8 mouse cellular contexts compared by ENCODE assay signal in genomic region chr6:86851561-86851960, GRCm38 (mm10). TPM values are rescaled to one million over a fixed set of nuclear protein-coding genes. Genes with fewer than 3 reads are reported as not detected.
A peak's percentile ranks its signal among the peaks of the same experiment; 100 is the strongest.
DNase-seq lines count a peak whose midpoint lies in the region; ATAC-seq and TF ChIP-seq lines count a peak whose summit lies in the region.

No protein-coding gene starts in this region.

- H3K9me3 ChIP-seq in heart, embryonic 10.5 days: no peaks in the 10 kb centered on the region
- H3K9me3 ChIP-seq in MEL (replicated peaks; ENCODE audit: insufficient read depth, low read length): no peaks in the 10 kb centered on the region
- H3K9me3 ChIP-seq in hindbrain, embryonic 16.5 days (ENCODE audit: control insufficient read depth, low read length): no peaks in the 10 kb centered on the region
- no peaks in the 10 kb centered on the region for H3K9me3 ChIP-seq in liver, postnatal 0 days (ENCODE audit: low read length)

- peak in 1 of 2 experiments; percentile 6; a peak in 1 of 4 replicates for TF ChIP-seq EP300 in MEL (IDR thresholded peaks at IDR 0.05; ENCODE audit: low read depth in 1 of 2, low read length in 2 of 2)
- no peak for TF ChIP-seq EP300 in liver, postnatal 0 days (IDR thresholded peaks at IDR 0.05; ENCODE audit: low read depth)

- no peaks in the 10 kb centered on the region for H3K27me3 ChIP-seq in heart, embryonic 10.5 days (ENCODE audit: insufficient read depth, poor library complexity, severe bottlenecking)
- H3K27me3 ChIP-seq in MEL (ENCODE audit: control insufficient read depth in 1 of 2, insufficient read depth in 2 of 2, low read length in 2 of 2): no peaks in the 10 kb centered on the region
- no peaks in the 10 kb centered on the region for H3K27me3 ChIP-seq in hindbrain, embryonic 16.5 days (replicated peaks; ENCODE audit: control insufficient read depth, insufficient read depth, low read length)
- H3K27me3 ChIP-seq in liver, postnatal 0 days (ENCODE audit: insufficient read depth, low read length): no peaks in the 10 kb centered on the region

- no peak for TF ChIP-seq RAD21 in MEL (IDR thresholded peaks at IDR 0.05; ENCODE audit: low read depth, low read length)

- intact Hi-C loops in heart, postnatal 14 days (cut with DNase I): loop anchor here (1.0 kb wide), 1 partner anchor 33 kb away; no protein-coding TSS in a partner anchor

- H3K36me3 ChIP-seq in heart, embryonic 10.5 days: peaks cover 10% of the 10 kb centered on the region; the same call in 1 of the 2 replicates
- peaks cover 2 to 33% of the 10 kb centered on the region in 2 experiments; a peak in 3 of 4 replicates for H3K36me3 ChIP-seq in MEL (ENCODE audit: control insufficient read depth in 1 of 2, insufficient read depth in 2 of 2, low read length in 2 of 2)
- H3K36me3 ChIP-seq in hindbrain, embryonic 16.5 days (ENCODE audit: control insufficient read depth, insufficient read depth, low read length): no peaks in the 10 kb centered on the region
- H3K36me3 ChIP-seq in liver, postnatal 0 days (replicated peaks; ENCODE audit: insufficient read depth, low read length): 0 out of 2 replicates have a peak, but pooled peaks cover 5% of the 10 kb centered on the region

- TF ChIP-seq CTCF in MEL (IDR thresholded peaks at IDR 0.05 in 2 of 3, conservative IDR thresholded peaks at IDR 0.05 in 1 of 3; ENCODE audit: control insufficient read depth in 1 of 3, insufficient read depth in 1 of 3, low read depth in 2 of 3, low read length in 3 of 3, poor library complexity in 1 of 3, severe bottlenecking in 1 of 3): no peak
- TF ChIP-seq CTCF in liver, postnatal 0 days (IDR thresholded peaks at IDR 0.05; ENCODE audit: low read depth): no peak

- H3K4me2 ChIP-seq in hindbrain, embryonic 16.5 days (ENCODE audit: low read length): peak overlapping the region; percentile 88
- H3K4me2 ChIP-seq in liver, postnatal 0 days (ENCODE audit: low read depth, low read length): peak overlapping the region; percentile 99

- no peak for TF ChIP-seq POLR2A in MEL (IDR thresholded peaks at IDR 0.05; ENCODE audit: control insufficient read depth in 1 of 2, insufficient read depth in 1 of 2, low read depth in 1 of 2, low read length in 2 of 2, poor library complexity in 1 of 2)

- H3K79me2 ChIP-seq in MEL (ENCODE audit: control insufficient read depth, insufficient read depth, low read length, poor library complexity): peaks cover 36% of the 10 kb centered on the region

- no peak for ATAC-seq in hindbrain, embryonic 16.5 days
- no peak for ATAC-seq in liver, postnatal 0 days
- no peak for ATAC-seq in cerebellum, adult (ENCODE audit: insufficient number of reproducible peaks, low FRiP score, low TSS enrichment)

- H3K27ac ChIP-seq in heart, embryonic 10.5 days: peak overlapping the region; percentile 94; the same call in 1 of the 2 replicates
- peak overlapping the region; percentile 38 for H3K27ac ChIP-seq in MEL (ENCODE audit: control insufficient read depth, low read depth, low read length)
- no peak overlapping the region for H3K27ac ChIP-seq in hindbrain, embryonic 16.5 days (ENCODE audit: low read depth, low read length)
- H3K27ac ChIP-seq in liver, postnatal 0 days (ENCODE audit: low read depth): no peak overlapping the region

- WGBS in heart, embryonic 10.5 days: 0% methylated on average over 1 of the region's 1 CpGs
- WGBS in hindbrain, embryonic 16.5 days: 13% methylated on average over 1 of the region's 1 CpGs
- WGBS in liver, postnatal 0 days (ENCODE audit: insufficient replicate concordance): 14% methylated on average over 1 of the region's 1 CpGs

- peak overlapping the region; percentile 13; the same call in 1 of the 2 replicates for H3K9ac ChIP-seq in MEL (ENCODE audit: control insufficient read depth, low read depth, low read length, poor library complexity, severe bottlenecking)
- H3K9ac ChIP-seq in hindbrain, embryonic 16.5 days (ENCODE audit: low read depth, low read length): peak overlapping the region; percentile 93; the same call in 1 of the 2 replicates
- H3K9ac ChIP-seq in liver, postnatal 0 days (replicated peaks): 0 out of 2 replicates have a peak overlapping the region, but pooled peaks have one; percentile 1

- no peak for DNase-seq in heart, embryonic 10.5 days (ENCODE audit: low spot score)
- DNase-seq in heart, postnatal 14 days: no peak
- DNase-seq in MEL (ENCODE audit: low read depth, low spot score): peak; percentile 52
- no peak for DNase-seq in liver, postnatal 0 days
- no peak for DNase-seq in natural killer cell, adult 2 months (ENCODE audit: low spot score in 2 of 2)
- no peak for DNase-seq in spleen, postnatal 4 days (ENCODE audit: low spot score in 2 of 2)

- peaks cover 54% of the 10 kb centered on the region for H3K4me1 ChIP-seq in heart, embryonic 10.5 days
- H3K4me1 ChIP-seq in MEL (ENCODE audit: control insufficient read depth in 1 of 2, insufficient read depth in 2 of 2, low read length in 2 of 2): peaks cover 10 to 25% of the 10 kb centered on the region in 2 experiments
- peaks cover 37% of the 10 kb centered on the region for H3K4me1 ChIP-seq in hindbrain, embryonic 16.5 days (ENCODE audit: control insufficient read depth, insufficient read depth, low read depth, low read length)
- peaks cover 38% of the 10 kb centered on the region for H3K4me1 ChIP-seq in liver, postnatal 0 days (ENCODE audit: insufficient read depth)

- peak overlapping the region; percentile 81 for H3K4me3 ChIP-seq in heart, embryonic 10.5 days
- H3K4me3 ChIP-seq in MEL (ENCODE audit: control insufficient read depth in 1 of 2, insufficient read depth in 1 of 2, low read depth in 2 of 2, low read length in 2 of 2): peak overlapping the region; percentile 10 to 81; a peak in 2 of 4 replicates
- peak overlapping the region; percentile 83 for H3K4me3 ChIP-seq in hindbrain, embryonic 16.5 days (ENCODE audit: low read length)
- H3K4me3 ChIP-seq in liver, postnatal 0 days (ENCODE audit: low read depth, low read length): peak overlapping the region; percentile 92; the same call in 1 of the 2 replicates

TF ChIP-seq in MEL, 35 proteins besides CTCF, POLR2A, EP300 and RAD21 (continues in another document):
- peak; percentile 38; the same call in 1 of the 2 replicates for TF ChIP-seq MAX (IDR thresholded peaks at IDR 0.05; ENCODE audit: low read length)
- no peak for TF ChIP-seq ZKSCAN1 (IDR thresholded peaks at IDR 0.05; ENCODE audit: low read depth, low read length)
- peak in 1 of 2 experiments; percentile 44; a peak in 1 of 4 replicates for TF ChIP-seq USF2 (IDR thresholded peaks at IDR 0.05; ENCODE audit: borderline replicate concordance in 1 of 2, insufficient read depth in 1 of 2, low read depth in 1 of 2, low read length in 2 of 2)
- no peak for TF ChIP-seq ELF1 (IDR thresholded peaks at IDR 0.05; ENCODE audit: low read depth, low read length)
- no peak for TF ChIP-seq MXI1 (IDR thresholded peaks at IDR 0.05; ENCODE audit: low read depth, low read length)
- no peak for TF ChIP-seq MYC (IDR thresholded peaks at IDR 0.05; ENCODE audit: low read depth, low read length)
- TF ChIP-seq CHD2 (IDR thresholded peaks at IDR 0.05; ENCODE audit: low read length): 0 out of 2 replicates have a peak, but pooled peaks have one; percentile 27
- no peak for TF ChIP-seq GABPA (IDR thresholded peaks at IDR 0.05; ENCODE audit: low read depth, low read length)
- TF ChIP-seq TBP (IDR thresholded peaks at IDR 0.05; ENCODE audit: low read depth, low read length): no peak
- no peak for TF ChIP-seq NRF1 (IDR thresholded peaks at IDR 0.05; ENCODE audit: insufficient read depth, low read depth, low read length, poor library complexity, severe bottlenecking)
- no peak for TF ChIP-seq CHD1 (IDR thresholded peaks at IDR 0.05; ENCODE audit: low read depth, low read length)
- TF ChIP-seq MAFK (IDR thresholded peaks at IDR 0.05; ENCODE audit: borderline replicate concordance, low read depth, low read length): no peak
- TF ChIP-seq KAT2A (conservative IDR thresholded peaks at IDR 0.05; ENCODE audit: low read depth, low read length): no peak
- TF ChIP-seq JUND (IDR thresholded peaks at IDR 0.05; ENCODE audit: low read depth, low read length): no peak
- peak; percentile 58 for TF ChIP-seq BHLHE40 (IDR thresholded peaks at IDR 0.05; ENCODE audit: borderline replicate concordance, low read depth, low read length)
- peak; percentile 55; the same call in 1 of the 2 replicates for TF ChIP-seq ETS1 (IDR thresholded peaks at IDR 0.05; ENCODE audit: low read depth, low read length)
- no peak for TF ChIP-seq TCF12 (IDR thresholded peaks at IDR 0.05; ENCODE audit: low read depth, low read length)
- TF ChIP-seq ZNF384 (IDR thresholded peaks at IDR 0.05; ENCODE audit: low read depth, low read length): peak; percentile 83
- no peak for TF ChIP-seq UBTF (IDR thresholded peaks at IDR 0.05; ENCODE audit: borderline replicate concordance, insufficient read depth, low read depth, low read length)
- no peak for TF ChIP-seq MYB (IDR thresholded peaks at IDR 0.05; ENCODE audit: low read depth, low read length)
- TF ChIP-seq SMC3 (IDR thresholded peaks at IDR 0.05; ENCODE audit: low read depth, low read length): no peak
- TF ChIP-seq MAZ (IDR thresholded peaks at IDR 0.05; ENCODE audit: low read depth, low read length): peak; percentile 83; the same call in 1 of the 2 replicates
- TF ChIP-seq GATA1 (IDR thresholded peaks at IDR 0.05; ENCODE audit: low read depth, low read length): no peak
- no peak for TF ChIP-seq RCOR1 (IDR thresholded peaks at IDR 0.05; ENCODE audit: low read depth, low read length)

RNA-seq across cellular contexts. Expression of gene Aak1, which starts 2.2 kb away (rescaled TPM):
- polyA plus RNA-seq in heart, embryonic 10.5 days (2016; fragmentation: Nextera tagmentation; extraction: Ambion mirVana): 19.4 and 24.3 TPM in 2 replicates
- total RNA-seq in heart, postnatal 14 days (2021): 100 to 1,000 TPM in 1 of 2 experiments, 10 to 100 TPM in 1; 89.4 to 100 TPM
- total RNA-seq in MEL (2012; rRNA removed): 6.4 and 7.2 TPM in 2 replicates
- polyA plus RNA-seq in MEL (2012; ENCODE audit: insufficient read depth in 1 of 2, insufficient read length in 2 of 2, low read depth in 1 of 2, low replicate concordance in 2 of 2, missing spikeins in 1 of 2): 100 to 1,000 TPM in 1 of 2 experiments, 10 to 100 TPM in 1; 25.4 to 353 TPM
- polyA plus RNA-seq in hindbrain, embryonic 16.5 days (2015; fragmentation: Nextera tagmentation; extraction: Ambion mirVana): 39.1 and 40.2 TPM in 2 replicates
- polyA plus RNA-seq in liver, postnatal 0 days (2015; fragmentation: Nextera tagmentation; extraction: Ambion mirVana): 1.9 and 2.2 TPM in 2 replicates

RNA-seq across cellular contexts. Expression of gene Anxa4, which starts 58.2 kb away (rescaled TPM):
- 9.9 and 16.7 TPM in 2 replicates for polyA plus RNA-seq in heart, embryonic 10.5 days (2016; fragmentation: Nextera tagmentation; extraction: Ambion mirVana)
- total RNA-seq in heart, postnatal 14 days (2021): 10 to 100 TPM; 28.5 to 30.5 TPM
- 30.4 and 31.1 TPM in 2 replicates for total RNA-seq in MEL (2012; rRNA removed)
- polyA plus RNA-seq in MEL (2012; ENCODE audit: insufficient read depth in 1 of 2, insufficient read length in 2 of 2, low read depth in 1 of 2, low replicate concordance in 2 of 2, missing spikeins in 1 of 2): 100 to 1,000 TPM in 1 of 2 experiments, 10 to 100 TPM in 1; 53.6 to 176 TPM
- polyA plus RNA-seq in hindbrain, embryonic 16.5 days (2015; fragmentation: Nextera tagmentation; extraction: Ambion mirVana): 6.3 and 7.4 TPM in 2 replicates
- 32.5 and 32.7 TPM in 2 replicates for polyA plus RNA-seq in liver, postnatal 0 days (2015; fragmentation: Nextera tagmentation; extraction: Ambion mirVana)

Comparison
In these comparisons a context has a peak if more than half of its experiments do, and no peak if none do; other contexts are left out.
1. H3K27ac ChIP-seq: peak in heart, embryonic 10.5 days (single experiment) and MEL (single experiment); none in hindbrain, embryonic 16.5 days (single experiment) and liver, postnatal 0 days (single experiment).
2. H3K9ac ChIP-seq: peak in every context shown above with its lines; median percentile 93 in hindbrain, embryonic 16.5 days; 13 in MEL; 1 in liver, postnatal 0 days.
3. Peak in every context shown above with its lines, with median percentiles within 50 percentile points of each other: H3K4me3 ChIP-seq.